Mouse (Mus musculus) thymus, postnatal 4 days (tissue): ENCODE results near the gene Pcx.

Experiments
- DNase-seq: peaks from one replicate; pipeline ENCODE4 v3.0.0; 2021

The Pcx gene

GRCm38 (mm10) chr19:4624006-4624405, 113.7 kb downstream of the Pcx start:
- no peak for DNase-seq

DNA sequence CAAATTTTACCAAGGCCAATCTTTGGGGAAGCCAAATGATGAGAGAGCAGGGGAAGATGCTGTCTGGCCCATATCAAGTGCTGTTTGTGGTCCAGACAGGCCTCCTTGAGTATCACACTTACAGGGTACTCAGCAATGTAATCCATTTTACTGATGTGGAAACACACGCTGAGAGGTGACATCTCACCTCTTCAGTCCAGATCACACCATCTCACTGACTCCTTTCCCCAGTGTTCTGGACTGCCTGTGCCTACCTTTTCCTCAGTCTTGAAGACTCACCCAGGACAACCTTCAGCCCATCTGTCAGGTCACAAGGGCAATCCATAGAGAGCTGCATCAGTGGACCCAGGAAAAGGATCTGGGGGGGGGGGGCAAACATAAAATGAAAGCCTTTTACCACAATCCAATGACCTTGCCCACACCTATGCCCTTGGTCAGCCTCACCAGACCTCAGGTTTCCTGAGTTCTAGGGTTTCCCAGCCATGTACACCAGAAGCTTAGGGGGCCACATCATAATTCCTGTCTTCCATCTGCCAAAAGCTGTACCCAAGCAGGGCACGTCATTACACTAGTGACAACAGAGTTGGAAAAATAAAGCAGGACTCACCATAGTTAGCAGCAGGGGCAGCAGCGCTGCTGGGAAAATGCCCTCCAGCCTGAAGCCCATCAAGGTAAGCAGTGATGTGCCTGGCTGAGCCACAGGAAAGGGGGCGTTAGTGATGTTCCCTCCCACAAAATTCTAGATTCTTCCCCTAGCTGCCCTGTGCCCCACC, 114.3 kb downstream of the Pcx start:
- no peak for DNase-seq

GRCm38 (mm10) chr19:4625179-4625828, 115.0 kb downstream of the Pcx start, which contains the start of gene Rce1:
Gene Rce1 (minus strand): TSS chr19:4625641.
- peak; percentile 96 for DNase-seq

DNA sequence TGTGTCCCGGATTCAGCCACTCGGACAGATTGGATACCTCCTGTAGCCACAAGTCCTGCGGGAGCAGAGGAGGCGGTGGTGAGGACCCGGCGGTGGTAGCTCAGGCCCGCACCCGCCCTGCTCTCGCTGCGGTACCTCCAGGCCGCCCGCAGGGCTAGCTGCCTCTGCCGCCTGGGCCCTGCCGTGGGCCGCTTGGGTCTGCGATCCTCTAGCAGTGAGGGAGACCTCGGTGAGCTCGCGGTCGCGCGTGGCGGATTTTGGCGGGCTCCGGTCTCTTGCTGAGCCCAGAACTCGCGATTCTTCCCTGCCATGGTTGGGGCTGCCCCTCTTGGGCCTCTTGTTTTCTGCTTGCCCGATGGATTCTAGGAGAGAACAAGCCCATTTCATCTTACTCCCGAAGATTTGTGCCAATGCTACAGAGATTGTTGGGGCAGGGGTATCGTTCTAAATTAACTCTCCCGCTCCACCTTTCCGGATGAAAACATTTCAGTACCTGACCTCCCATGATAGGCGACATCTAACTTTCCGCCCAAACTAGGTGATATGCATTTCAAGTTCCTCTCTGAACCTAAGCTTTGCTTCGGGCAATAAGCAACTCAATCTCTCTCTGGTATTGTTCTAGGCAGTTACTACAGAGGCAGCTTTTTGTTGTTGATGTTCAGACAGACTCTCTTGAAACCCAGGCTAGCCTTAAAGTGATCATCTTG, 115.7 kb downstream of the Pcx start:
- DNase-seq: peak; percentile 61

- DNase-seq: peak; percentile 69
Observed at GRCm38 (mm10) chr19:4628819-4629218, 118.5 kb downstream of the Pcx start.

DNA sequence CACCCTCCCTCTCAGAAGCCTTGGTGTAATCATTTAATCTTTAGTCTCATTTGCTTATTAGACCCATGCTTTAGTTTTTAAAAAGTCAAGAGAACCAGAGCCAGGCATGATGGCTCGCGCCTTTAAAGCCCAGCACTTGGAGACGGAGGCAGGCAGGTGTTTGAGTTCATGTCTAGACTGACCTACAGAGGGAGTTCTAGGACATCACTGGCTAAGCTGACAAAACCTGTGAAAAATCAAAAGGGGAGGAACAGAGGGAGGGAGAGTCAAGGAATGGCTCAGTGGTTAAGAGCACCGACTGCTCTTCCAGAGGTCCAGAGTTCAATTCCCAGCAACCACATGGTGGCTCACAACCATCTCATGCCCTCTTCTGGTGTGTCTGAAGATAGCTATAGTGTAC, 125.7 kb downstream of the Pcx start:
- DNase-seq: no peak

- DNase-seq: peak; percentile 35
Observed at GRCm38 (mm10) chr19:4644271-4644670, 134.0 kb downstream of the Pcx start.

DNA sequence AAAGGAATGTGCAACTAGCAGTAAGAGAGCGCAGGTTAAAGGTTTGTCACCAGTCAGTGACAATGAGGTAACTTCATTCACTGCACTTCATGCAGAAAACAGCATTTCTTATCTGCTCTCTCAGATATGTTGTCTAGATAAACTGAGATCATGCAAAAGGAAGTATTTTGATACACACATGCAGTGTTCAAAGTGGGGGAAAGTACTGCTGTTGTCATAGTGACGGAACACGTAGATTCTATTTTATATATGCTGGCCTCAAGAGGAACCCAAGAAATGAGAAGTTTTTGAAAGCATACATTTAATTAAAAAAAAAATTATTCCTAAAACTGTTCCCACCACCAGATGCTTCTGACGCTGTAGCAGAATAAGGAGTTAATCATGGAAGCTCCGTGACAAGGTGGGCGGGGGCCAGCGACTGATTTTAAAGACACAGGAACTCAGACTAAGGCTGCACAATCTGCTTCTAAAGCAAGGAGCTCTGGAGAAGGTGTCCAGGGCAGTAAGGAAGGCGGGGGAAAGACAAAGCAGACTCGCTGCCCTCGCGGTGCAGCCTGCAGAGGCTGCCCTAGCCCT, 136.7 kb downstream of the Pcx start:
- DNase-seq: no peak

DNA sequence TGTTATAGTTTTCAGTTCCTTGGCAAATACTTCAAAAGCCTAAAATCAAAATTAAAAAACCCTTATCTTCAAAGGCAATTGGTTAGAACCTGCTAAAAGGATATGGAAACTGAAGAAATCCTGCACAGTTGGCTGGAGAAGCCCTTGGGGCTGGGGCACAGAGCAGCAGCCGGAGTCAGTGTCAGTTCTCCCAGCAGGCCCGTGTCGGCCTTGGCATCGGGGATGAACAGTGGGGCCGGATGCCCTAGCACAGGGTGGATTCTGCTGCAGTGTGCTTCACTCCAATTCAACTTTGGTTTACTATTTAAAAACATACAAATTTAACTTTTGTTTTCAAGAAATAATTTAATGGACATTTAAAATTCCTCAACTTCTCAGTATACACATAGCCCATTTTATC, 147.9 kb downstream of the Pcx start:
- DNase-seq: no peak

DNA sequence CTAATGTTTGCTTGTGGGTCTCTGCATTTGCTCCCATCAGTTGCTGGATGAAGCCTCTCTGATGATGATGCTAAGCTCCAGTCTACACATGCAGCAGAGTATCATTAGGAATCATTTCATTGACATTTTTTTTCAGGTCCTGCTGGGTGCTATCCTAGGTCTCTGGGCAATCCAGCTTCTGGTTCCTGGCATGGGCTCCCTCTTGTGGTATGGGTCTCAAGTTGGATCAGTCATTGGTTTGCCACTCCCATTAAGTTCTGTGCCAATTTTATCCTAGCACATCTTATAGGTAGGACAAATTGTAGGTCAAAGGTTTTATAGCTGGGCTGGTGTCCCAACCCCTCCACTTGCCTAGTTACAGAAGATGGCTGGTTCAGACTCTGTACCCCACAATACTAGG, 156.5 kb downstream of the Pcx start:
- DNase-seq: no peak

GRCm38 (mm10) chr19:4670776-4671175, 160.5 kb downstream of the Pcx start:
- DNase-seq: no peak
